Mouse (Mus musculus) MEL (cell line): ENCODE results near the gene Gm49776. TPM values are rescaled to one million over a fixed set of nuclear protein-coding genes. Genes with fewer than 3 reads are reported as not detected.

ENCODE experiments used
- DNase-seq: peaks from one replicate; pipeline ENCODE4 v3.0.0; 2011; ENCODE audit warnings: low read depth, low spot score
- H3K27ac ChIP-seq: 2 replicates; pipeline ENCODE4 v1.5.1; 2012; ENCODE audit warnings: low read depth, mild to moderate bottlenecking, control low read depth, low read length, moderate library complexity; ENCODE audit not compliant: control insufficient read depth
- H3K27me3 ChIP-seq, 2 experiments: fragments of 150-350 bp in 1 of 2; sonication (generic) in 1 of 2; 2 replicates each; pipeline ENCODE4 v1.6.1; 2012; ENCODE audit warnings: low read length in 2 of 2, mild to moderate bottlenecking in 2 of 2, improper control_type of control experiment in 1 of 2, moderate library complexity in 1 of 2; ENCODE audit not compliant: insufficient read depth in 2 of 2, control insufficient read depth in 1 of 2
- H3K36me3 ChIP-seq, 2 experiments: 2 replicates each; pipeline ENCODE4 v1.6.1; 2012 to 2014; ENCODE audit warnings: low read length in 2 of 2, improper control_type of control experiment in 1 of 2, inconsistent platforms in 1 of 2, mild to moderate bottlenecking in 1 of 2; ENCODE audit not compliant: insufficient read depth in 2 of 2, control insufficient read depth in 1 of 2
- H3K4me1 ChIP-seq, 2 experiments: fragments of 150-350 bp in 1 of 2; sonication (generic) in 1 of 2; 2 replicates each; pipeline ENCODE4 v1.6.1; 2012; ENCODE audit warnings: low read length in 2 of 2, improper control_type of control experiment in 1 of 2, mild to moderate bottlenecking in 1 of 2; ENCODE audit not compliant: insufficient read depth in 2 of 2, control insufficient read depth in 1 of 2
- H3K4me3 ChIP-seq, 2 experiments: fragments of 150-350 bp in 1 of 2; sonication (generic) in 1 of 2; 2 replicates each; pipeline ENCODE4 v1.5.1; 2012; ENCODE audit warnings: low read depth in 2 of 2, low read length in 2 of 2, mild to moderate bottlenecking in 2 of 2, moderate library complexity in 2 of 2, control low read depth in 1 of 2, improper control_type of control experiment in 1 of 2; ENCODE audit not compliant: control insufficient read depth in 1 of 2, insufficient read depth in 1 of 2
- H3K79me2 ChIP-seq: 2 replicates; pipeline ENCODE4 v1.6.1; 2012; ENCODE audit warnings: mild to moderate bottlenecking, low read length, moderate library complexity; ENCODE audit not compliant: control insufficient read depth, poor library complexity, insufficient read depth
- H3K9ac ChIP-seq: 2 replicates; pipeline ENCODE4 v1.6.1; 2012; ENCODE audit warnings: low read depth, mild to moderate bottlenecking, control low read depth, low read length, moderate library complexity; ENCODE audit not compliant: control insufficient read depth, poor library complexity, severe bottlenecking
- H3K9me3 ChIP-seq: fragments of 150-350 bp; sonication (generic); replicated peaks from 2 replicates; pipeline ENCODE4 v1.6.1; 2012; ENCODE audit warnings: mild to moderate bottlenecking, low read length, improper control_type of control experiment, moderate library complexity; ENCODE audit not compliant: insufficient read depth
- CHD1 ChIP-seq: IDR thresholded peaks from 2 replicates; pipeline ENCODE4 v1.6.1; 2012; ENCODE audit warnings: low read depth, mild to moderate bottlenecking, inconsistent platforms, low read length, improper control_type of control experiment
- ETS1 ChIP-seq: IDR thresholded peaks from 2 replicates; pipeline ENCODE4 v1.6.1; 2012; ENCODE audit warnings: low read depth, mild to moderate bottlenecking, inconsistent platforms, low read length, improper control_type of control experiment, moderate library complexity
- HCFC1 ChIP-seq: IDR thresholded peaks from 2 replicates; pipeline ENCODE4 v1.6.1; 2012; ENCODE audit warnings: low read depth, mild to moderate bottlenecking, inconsistent platforms, low read length, improper control_type of control experiment, moderate library complexity
- KAT2A ChIP-seq: conservative IDR thresholded peaks from 2 replicates; pipeline ENCODE4 v1.6.1; 2012; ENCODE audit warnings: low read depth, low read length, improper control_type of control experiment, inconsistent platforms
- MAX ChIP-seq: IDR thresholded peaks from 2 replicates; pipeline ENCODE4 v1.6.1; 2011; ENCODE audit warnings: low read length, improper control_type of control experiment
- MAZ ChIP-seq: IDR thresholded peaks from 2 replicates; pipeline ENCODE4 v1.6.1; 2012; ENCODE audit warnings: low read depth, mild to moderate bottlenecking, inconsistent platforms, low read length, improper control_type of control experiment
- MEF2A ChIP-seq: IDR thresholded peaks from 2 replicates; pipeline ENCODE4 v1.6.1; 2014; ENCODE audit warnings: low read depth, mild to moderate bottlenecking, inconsistent platforms, low read length, improper control_type of control experiment; ENCODE audit not compliant: poor library complexity, insufficient replicate concordance, severe bottlenecking; ENCODE audit errors: extremely low read depth
- MYC ChIP-seq: IDR thresholded peaks from 2 replicates; pipeline ENCODE4 v1.6.1; 2011; ENCODE audit warnings: low read depth, mild to moderate bottlenecking, low read length, improper control_type of control experiment, moderate library complexity
- NELFE ChIP-seq: IDR thresholded peaks from 2 replicates; pipeline ENCODE4 v1.6.1; 2011; ENCODE audit warnings: low read depth, low read length, improper control_type of control experiment
- POLR2A ChIP-seq, 2 experiments: IDR thresholded peaks; 2 replicates each; pipeline ENCODE4 v1.6.1; 2011 to 2012; ENCODE audit warnings: low read length in 2 of 2, mild to moderate bottlenecking in 2 of 2, control low read depth in 1 of 2, improper control_type of control experiment in 1 of 2, low read depth in 1 of 2, moderate library complexity in 1 of 2; ENCODE audit not compliant: control insufficient read depth in 1 of 2, insufficient read depth in 1 of 2, poor library complexity in 1 of 2
- POLR2AphosphoS2 ChIP-seq: IDR thresholded peaks from 2 replicates; pipeline ENCODE4 v1.6.1; 2011; ENCODE audit warnings: low read length, improper control_type of control experiment
- POLR2AphosphoS5 ChIP-seq: IDR thresholded peaks from 2 replicates; pipeline ENCODE4 v1.6.1; 2012; ENCODE audit warnings: low read depth, borderline replicate concordance, mild to moderate bottlenecking, inconsistent platforms, low read length, moderate library complexity, mixed read lengths
- RAD21 ChIP-seq: IDR thresholded peaks from 2 replicates; pipeline ENCODE4 v1.6.1; 2011; ENCODE audit warnings: mild to moderate bottlenecking, low read depth, low read length, improper control_type of control experiment
- RCOR1 ChIP-seq: IDR thresholded peaks from 2 replicates; pipeline ENCODE4 v1.6.1; 2012; ENCODE audit warnings: low read depth, mild to moderate bottlenecking, inconsistent platforms, low read length, improper control_type of control experiment
- SIN3A ChIP-seq: IDR thresholded peaks from 2 replicates; pipeline ENCODE4 v1.6.1; 2012; ENCODE audit warnings: low read length, improper control_type of control experiment, inconsistent platforms
- TBP ChIP-seq: IDR thresholded peaks from 2 replicates; pipeline ENCODE4 v1.8.0; 2011; ENCODE audit warnings: low read depth, low read length, improper control_type of control experiment
- TCF12 ChIP-seq: IDR thresholded peaks from 2 replicates; pipeline ENCODE4 v1.6.1; 2014; ENCODE audit warnings: low read depth, mild to moderate bottlenecking, inconsistent platforms, low read length, improper control_type of control experiment, moderate library complexity
- USF2 ChIP-seq, 2 experiments: IDR thresholded peaks; 2 replicates each; pipeline ENCODE4 v1.6.1; 2011 to 2012; ENCODE audit warnings: improper control_type of control experiment in 2 of 2, low read length in 2 of 2, borderline replicate concordance in 1 of 2, inconsistent platforms in 1 of 2, low read depth in 1 of 2, mild to moderate bottlenecking in 1 of 2; ENCODE audit not compliant: insufficient read depth in 1 of 2
- ZMIZ1 ChIP-seq: IDR thresholded peaks from 2 replicates; pipeline ENCODE4 v1.6.1; 2012; ENCODE audit warnings: low read depth, mild to moderate bottlenecking, inconsistent platforms, low read length, improper control_type of control experiment, moderate library complexity
- polyA plus RNA-seq, 2 experiments: library from polyadenylated mRNA; stranded (reverse) in 1 of 2; unstranded in 1 of 2; fragments of >175 nt in 1 of 2; fragments of >200 nt in 1 of 2; gene quantifications; 2 replicates each; pipeline versions ENCODE4 v1.2.1 to v1.2.4; 2012; ENCODE audit warnings: low replicate concordance in 2 of 2, low read depth in 1 of 2; ENCODE audit not compliant: insufficient read length in 2 of 2, insufficient read depth in 1 of 2, missing spikeins in 1 of 2
- total RNA-seq: library from RNA; depleted of rRNA; stranded (reverse); fragments of 300-350 nt; gene quantifications from 2 replicates; pipeline ENCODE4 v1.2.3, GENCODE M21; 2012

Gm49776 gene
- total and polyA plus RNA-seq, 3 experiments = 0.77 to 32.7 TPM; not detected in 1

DNA sequence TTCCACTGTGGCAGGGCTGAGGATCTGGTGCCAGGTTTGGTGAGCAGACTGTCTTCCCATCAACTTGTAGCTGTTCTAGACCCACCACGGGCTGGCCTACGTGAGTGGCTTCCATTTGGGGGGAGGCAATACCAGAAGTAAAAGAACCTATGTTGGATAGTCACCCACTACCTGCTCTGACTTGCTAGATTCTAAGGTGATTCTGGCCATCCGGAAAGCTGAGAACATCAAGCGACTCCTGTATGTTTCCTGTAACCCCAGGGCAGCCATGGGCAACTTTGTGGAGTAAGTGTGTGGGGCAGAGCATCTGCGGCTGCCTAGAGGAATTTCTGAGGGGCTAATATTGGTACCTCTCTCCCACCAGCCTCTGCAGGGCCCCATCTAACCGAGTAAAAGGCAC lies 5.4 kb downstream of the Gm49776 start:
- peaks cover 21 to 22% of the 10 kb centered on the region in 2 experiments for H3K36me3 ChIP-seq
- no peak overlapping the region for H3K27ac ChIP-seq
- peaks cover 33% of the 10 kb centered on the region for H3K79me2 ChIP-seq
- no peak overlapping the region for H3K4me3 ChIP-seq
- no peaks in the 10 kb centered on the region for H3K9me3 ChIP-seq
- TF ChIP-seq USF2 (IDR thresholded peaks at IDR 0.05; ENCODE audit: borderline replicate concordance in 1 of 2, insufficient read depth in 1 of 2, low read depth in 1 of 2, low read length in 2 of 2) = no peak
- no peak for TF ChIP-seq TCF12
- peak; percentile 66 for TF ChIP-seq ZMIZ1
- TF ChIP-seq POLR2A (IDR thresholded peaks at IDR 0.05; ENCODE audit: control insufficient read depth in 1 of 2, insufficient read depth in 1 of 2, low read depth in 1 of 2, low read length in 2 of 2, poor library complexity in 1 of 2) = peak in 1 of 2 experiments; percentile 28; a peak in 2 of 4 replicates
- no peak for TF ChIP-seq POLR2AphosphoS5
- TF ChIP-seq MYC = no peak
- no peaks in the 10 kb centered on the region for H3K27me3 ChIP-seq
- no peak overlapping the region for H3K9ac ChIP-seq
- peak; percentile 17 for DNase-seq
- H3K4me1 ChIP-seq = peaks cover 0 to 8% of the 10 kb centered on the region in 2 experiments; a peak in 1 of 4 replicates

DNA sequence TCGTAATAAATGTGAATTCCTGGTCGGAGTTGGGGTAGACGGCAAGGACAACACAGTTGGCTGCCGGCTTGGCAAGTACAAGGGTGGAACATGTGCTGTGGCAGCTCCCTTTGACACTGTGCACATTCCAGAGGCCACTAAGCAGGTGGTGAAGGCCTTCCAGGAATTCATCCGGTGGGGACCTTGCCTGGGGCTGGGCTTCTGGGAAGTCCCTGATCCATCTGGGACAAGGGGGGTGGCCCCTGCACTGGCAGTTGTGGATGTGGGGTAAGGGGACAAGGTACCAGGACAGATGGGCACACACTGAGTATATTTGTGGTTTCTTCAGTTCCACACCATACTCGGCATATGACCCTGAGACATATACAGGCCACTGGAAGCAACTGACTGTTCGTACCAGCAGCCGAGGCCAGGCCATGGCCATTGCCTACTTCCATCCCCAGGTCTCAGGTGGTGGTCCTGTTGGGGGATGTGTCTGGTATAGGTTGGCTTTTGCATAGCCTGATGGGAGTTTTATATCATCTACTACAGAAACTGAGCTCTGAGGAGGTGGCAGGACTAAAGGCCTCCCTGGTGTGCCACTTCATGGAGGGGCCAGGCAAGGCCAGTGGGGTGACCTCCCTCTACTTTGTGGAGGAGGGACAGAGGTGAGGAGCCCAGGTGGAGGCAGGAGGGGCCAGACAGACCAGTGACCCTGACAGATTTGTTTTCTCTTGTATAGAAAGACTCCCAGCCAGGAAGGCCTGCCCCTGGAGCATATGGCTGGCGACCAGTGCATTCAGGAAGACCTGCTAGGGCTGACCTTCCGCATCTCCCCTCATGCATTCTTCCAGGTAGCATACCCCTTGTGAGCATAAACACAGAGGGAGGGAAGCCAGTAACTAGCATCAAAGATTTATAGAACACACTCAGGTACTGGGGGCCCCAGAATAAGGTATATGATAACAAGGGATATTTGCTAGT lies 7.0 kb downstream of the Gm49776 start:
- Histone ChIP-seq H3K27ac (no peak overlapping the region), H3K9ac (peak overlapping the region; percentile 93), H3K4me1 (peaks cover 4 to 18% of the 10 kb centered on the region in 2 experiments; a peak in 3 of 4 replicates), H3K4me3 (no peak overlapping the region; a peak in 1 of 4 replicates), H3K79me2 (peaks cover 48% of the 10 kb centered on the region), H3K27me3 (no peaks in the 10 kb centered on the region), H3K36me3 (peaks cover 27 to 32% of the 10 kb centered on the region in 2 experiments), H3K9me3 (no peaks in the 10 kb centered on the region)
- TF ChIP-seq TBP (no peak), RAD21 (no peak), ETS1 (no peak), MAZ (no peak), KAT2A (no peak), NELFE (no peak), SIN3A (no peak), RCOR1 (no peak), USF2 (IDR thresholded peaks at IDR 0.05; ENCODE audit: borderline replicate concordance in 1 of 2, insufficient read depth in 1 of 2, low read depth in 1 of 2, low read length in 2 of 2) (no peak), ZMIZ1 (peak; percentile 47; the same call in 1 of the 2 replicates), POLR2AphosphoS5 (no peak), MYC (no peak), MEF2A (no peak), POLR2AphosphoS2 (no peak), CHD1 (no peak), POLR2A (IDR thresholded peaks at IDR 0.05; ENCODE audit: control insufficient read depth in 1 of 2, insufficient read depth in 1 of 2, low read depth in 1 of 2, low read length in 2 of 2, poor library complexity in 1 of 2) (peak in 1 of 2 experiments; percentile 14; a peak in 1 of 4 replicates), MAX (no peak), HCFC1 (no peak)
- peak; percentile 20 for DNase-seq
